In genomic region chr3:52634353-52634752, GRCm38 (mm10) we compare ENCODE assay signal across 9 mouse cellular contexts.
DNase-seq lines count a peak whose midpoint lies in the region; ATAC-seq lines count a peak whose summit lies in the region.
"Had no signal": no experiment of that assay in that cellular context is flagged by ENCODE, and none has a peak within 500 bp of the region (broad histone marks: within the 10 kb centered on the region; RNA-seq: fewer than 3 reads in every experiment).

No protein-coding gene starts in this region.

- DNase-seq in liver, embryonic 13.5 days = no peak
- peak; percentile 51 to 62 for DNase-seq in spleen, adult 18-20 months
- no peak for DNase-seq in layer of hippocampus, adult 9-11 months
- DNase-seq in embryo, embryonic 9.5 days (ENCODE audit: extremely low spot score) = no peak
- DNase-seq in ovary, postnatal 36 days (ENCODE audit: low spot score) = no peak

- H3K27me3 ChIP-seq in forebrain, embryonic 16.5 days (replicated peaks; ENCODE audit: control insufficient read depth, insufficient read depth, low read length) = no peaks in the 10 kb centered on the region
- no peaks in the 10 kb centered on the region for H3K27me3 ChIP-seq in forebrain, embryonic 12.5 days
- H3K27me3 ChIP-seq in liver, embryonic 13.5 days = no peaks in the 10 kb centered on the region
- H3K27me3 ChIP-seq: embryonic facial prominence, embryonic 12.5 days had no signal

- no peaks in the 10 kb centered on the region for H3K36me3 ChIP-seq in forebrain, embryonic 16.5 days (ENCODE audit: control insufficient read depth, insufficient read depth)
- H3K36me3 ChIP-seq in forebrain, embryonic 12.5 days (replicated peaks) = no peaks in the 10 kb centered on the region
- H3K36me3 ChIP-seq in liver, embryonic 13.5 days = no peaks in the 10 kb centered on the region
- H3K36me3 ChIP-seq: embryonic facial prominence, embryonic 12.5 days had no signal

- H3K4me3 ChIP-seq in forebrain, embryonic 16.5 days (replicated peaks; ENCODE audit: low read length) = no peak overlapping the region
- H3K4me3 ChIP-seq in forebrain, embryonic 12.5 days (replicated peaks) = no peak overlapping the region
- no peak overlapping the region for H3K4me3 ChIP-seq in brown adipose tissue, adult 24 weeks (ENCODE audit: insufficient read depth, low read depth, low read length)
- H3K4me3 ChIP-seq in liver, embryonic 13.5 days (replicated peaks) = no peak overlapping the region
- H3K4me3 ChIP-seq: embryonic facial prominence, embryonic 12.5 days had no signal

- H3K9ac ChIP-seq in forebrain, embryonic 16.5 days (replicated peaks; ENCODE audit: low read depth, low read length) = no peak overlapping the region
- H3K9ac ChIP-seq in forebrain, embryonic 12.5 days = no peak overlapping the region
- no peak overlapping the region for H3K9ac ChIP-seq in liver, embryonic 13.5 days
- H3K9ac ChIP-seq: embryonic facial prominence, embryonic 12.5 days had no signal

- no peak overlapping the region for H3K4me2 ChIP-seq in forebrain, embryonic 16.5 days (ENCODE audit: low read length)
- H3K4me2 ChIP-seq in forebrain, embryonic 12.5 days = no peak overlapping the region
- H3K4me2 ChIP-seq in liver, embryonic 13.5 days = no peak overlapping the region
- H3K4me2 ChIP-seq: embryonic facial prominence, embryonic 12.5 days had no signal

- H3K4me1 ChIP-seq in forebrain, embryonic 16.5 days (replicated peaks; ENCODE audit: control insufficient read depth, insufficient read depth, low read length) = peaks cover 4% of the 10 kb centered on the region
- peaks cover 7% of the 10 kb centered on the region; the same call in 1 of the 2 replicates for H3K4me1 ChIP-seq in forebrain, embryonic 12.5 days
- H3K4me1 ChIP-seq in brown adipose tissue, adult 24 weeks (ENCODE audit: control insufficient read depth, insufficient read depth, insufficient read length, low read length) = peaks cover 12% of the 10 kb centered on the region; the same call in 1 of the 2 replicates
- H3K4me1 ChIP-seq in liver, embryonic 13.5 days (replicated peaks) = no peaks in the 10 kb centered on the region
- H3K4me1 ChIP-seq: embryonic facial prominence, embryonic 12.5 days had no signal

- 20% methylated on average over 6 of the region's 6 CpGs for WGBS in forebrain, embryonic 16.5 days
- 58% methylated on average over 6 of the region's 6 CpGs for WGBS in forebrain, embryonic 12.5 days
- WGBS in liver, embryonic 13.5 days (ENCODE audit: insufficient replicate concordance) = 19% methylated on average over 6 of the region's 6 CpGs

- no peak overlapping the region for H3K27ac ChIP-seq in forebrain, embryonic 16.5 days (ENCODE audit: low read length)
- no peak overlapping the region for H3K27ac ChIP-seq in forebrain, embryonic 12.5 days
- H3K27ac ChIP-seq in brown adipose tissue, adult 24 weeks (replicated peaks; ENCODE audit: low read depth, low read length) = 0 out of 2 replicates have a peak overlapping the region, but pooled peaks have one; percentile 12
- H3K27ac ChIP-seq in liver, embryonic 13.5 days = no peak overlapping the region
- H3K27ac ChIP-seq: embryonic facial prominence, embryonic 12.5 days had no signal

- H3K9me3 ChIP-seq in forebrain, embryonic 16.5 days (ENCODE audit: control insufficient read depth, low read length) = no peaks in the 10 kb centered on the region
- H3K9me3 ChIP-seq in forebrain, embryonic 12.5 days = no peaks in the 10 kb centered on the region
- H3K9me3 ChIP-seq in liver, embryonic 13.5 days (replicated peaks) = no peaks in the 10 kb centered on the region
- H3K9me3 ChIP-seq: embryonic facial prominence, embryonic 12.5 days had no signal

- peak; percentile 50; the same call in 1 of the 2 replicates for ATAC-seq in forebrain, embryonic 16.5 days
- no peak for ATAC-seq in forebrain, embryonic 12.5 days (ENCODE audit: low FRiP score)
- 0 out of 2 replicates have a peak, but pooled peaks have one; percentile 26 for ATAC-seq in liver, embryonic 13.5 days (ENCODE audit: low read depth)

Comparison
In these comparisons a context has a peak if more than half of its experiments do, and no peak if none do; other contexts are left out.
1. DNase-seq: peak in spleen, adult 18-20 months (2 of 2); none in liver, embryonic 13.5 days (single experiment), layer of hippocampus, adult 9-11 months (single experiment), embryo, embryonic 9.5 days (single experiment) and ovary, postnatal 36 days (single experiment).